Mouse (Mus musculus) kidney, adult 8-10 months (tissue): ENCODE measurements at regions not wholly inside any gene's neighbourhood (a gene's known extent, or its start where the extent isn't known, plus 50 kb on each side); places are given as distances from the start of the nearest gene placed in this dataset.

ENCODE experiments used
- DNase-seq, 2 experiments: peaks; one replicate each; pipeline ENCODE4 v3.0.0; 2022

GRCm38 (mm10) chr1:91742031-91742430 is 59.2 kb upstream of the Twist2 start:
- no peak for DNase-seq

GRCm38 (mm10) chr1:91742914-91743313 is 58.3 kb upstream of the Twist2 start:
- DNase-seq: no peak

- no peak for DNase-seq
These were observed 57.2 kb upstream of the Twist2 start for GRCm38 (mm10) chr1:91744076-91744475.

- no peak for DNase-seq
These were observed 56.6 kb upstream of the Twist2 start for GRCm38 (mm10) chr1:91744701-91745100.

GRCm38 (mm10) chr1:91747583-91747982 is 53.7 kb upstream of the Twist2 start:
- DNase-seq: peak in 1 of 2 experiments; percentile 15
